Mouse (Mus musculus): ENCODE measurements around the gene Hsd3b4. TPM values are rescaled to one million over a fixed set of nuclear protein-coding genes. Genes with fewer than 3 reads are reported as not detected.
"Not testable (repeated sequence)": the region's sequence is repeated elsewhere in the genome, so short reads cannot be mapped to it uniquely, and the experiment has no call there.

Gene Hsd3b4
- not detected for total RNA-seq (2021)

DNA sequence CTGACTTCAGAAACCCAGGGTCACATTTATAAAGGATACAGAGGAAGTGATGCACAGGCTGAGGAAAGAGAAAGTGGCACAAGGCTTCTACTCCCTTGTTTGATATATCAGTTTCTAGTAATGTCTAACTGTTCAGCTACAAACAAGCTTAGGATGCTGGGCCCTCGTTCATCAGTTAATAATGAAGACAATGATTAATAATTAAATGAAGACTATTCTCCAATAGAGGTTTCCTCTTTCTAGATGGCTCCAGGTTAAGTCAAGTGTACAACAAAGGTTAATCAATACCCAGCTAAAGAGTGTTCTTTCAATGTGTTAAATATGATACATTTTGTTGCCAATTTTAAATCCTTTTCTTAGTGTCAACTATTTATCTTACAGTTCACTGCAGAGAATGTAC is at the start of gene Hsd3b4:
Gene Hsd3b4, minus strand, starts transcription at position 101 of the 400 bp plus-strand sequence.
- DNase-seq (ENCODE audit: extremely low spot score in 1 of 2, low spot score in 1 of 2) = not testable (repeated sequence)

- DNase-seq (ENCODE audit: extremely low spot score in 1 of 2, low spot score in 1 of 2) = not testable (repeated sequence)
Observed at GRCm38 (mm10) chr3:98550832-98551231, 40.5 kb upstream of the Hsd3b4 start.

DNA sequence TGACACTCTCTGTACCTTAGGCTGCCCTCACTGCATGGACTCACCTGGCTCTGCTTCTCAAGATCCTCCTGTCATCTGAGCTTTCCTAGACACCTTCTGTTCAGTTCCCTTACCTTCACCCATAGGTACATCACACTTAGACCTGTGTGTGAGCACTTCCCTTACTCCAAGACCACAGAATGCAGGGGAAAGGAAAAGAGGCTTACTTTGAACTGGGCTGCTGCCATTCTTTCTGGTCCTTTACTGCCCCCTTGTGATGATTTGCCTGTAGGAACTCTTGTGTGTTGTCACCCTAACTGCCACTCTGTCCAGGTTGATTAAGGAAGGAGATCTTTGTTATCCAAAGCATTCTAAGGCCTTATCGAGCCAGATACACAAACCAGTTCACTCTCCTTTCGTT is 39.9 kb upstream of the Hsd3b4 start:
- not testable (repeated sequence) for DNase-seq (ENCODE audit: extremely low spot score in 1 of 2, low spot score in 1 of 2)

DNA sequence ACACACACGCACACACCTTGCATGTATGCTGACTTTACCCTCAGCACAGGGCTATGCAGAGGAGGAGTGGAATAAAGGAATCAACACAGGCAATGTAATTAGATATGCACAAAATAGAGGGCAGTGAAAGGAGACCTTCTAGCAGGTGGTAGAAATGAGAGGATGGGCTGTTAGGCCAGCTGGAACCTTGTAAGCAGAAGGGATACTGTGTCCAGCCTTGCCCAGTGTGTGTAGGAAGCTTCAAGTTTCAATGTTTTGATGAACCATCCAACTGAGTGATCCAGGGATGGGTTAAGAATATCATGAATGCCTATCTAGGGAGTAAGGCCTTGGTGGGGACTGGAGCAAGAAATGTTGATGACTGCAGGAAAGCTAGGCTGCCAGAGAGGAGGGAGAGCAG is 38.2 kb upstream of the Hsd3b4 start:
- DNase-seq (ENCODE audit: extremely low spot score in 1 of 2, low spot score in 1 of 2) = not testable (repeated sequence)

DNA sequence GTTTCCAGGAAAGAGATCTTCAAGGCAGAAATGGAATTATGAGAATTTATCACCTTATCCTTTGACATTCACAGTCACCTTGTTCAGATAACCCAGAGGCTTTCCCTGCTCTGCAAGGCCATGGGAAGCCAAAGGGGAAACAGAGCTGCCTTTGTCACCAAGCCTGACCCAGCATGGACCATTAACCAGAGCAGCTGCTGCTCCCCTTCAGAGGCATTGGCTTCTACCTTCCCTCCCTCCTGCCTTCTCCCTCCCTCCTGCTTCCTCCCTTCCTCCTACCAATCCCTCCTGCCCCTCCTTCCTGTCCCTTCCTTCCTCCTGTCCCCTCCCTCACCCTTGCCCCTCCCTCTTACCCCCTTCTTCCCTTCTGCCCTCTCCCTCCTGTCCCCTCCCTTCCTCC is 37.3 kb upstream of the Hsd3b4 start:
- DNase-seq (ENCODE audit: extremely low spot score in 1 of 2, low spot score in 1 of 2) = not testable (repeated sequence)

DNA sequence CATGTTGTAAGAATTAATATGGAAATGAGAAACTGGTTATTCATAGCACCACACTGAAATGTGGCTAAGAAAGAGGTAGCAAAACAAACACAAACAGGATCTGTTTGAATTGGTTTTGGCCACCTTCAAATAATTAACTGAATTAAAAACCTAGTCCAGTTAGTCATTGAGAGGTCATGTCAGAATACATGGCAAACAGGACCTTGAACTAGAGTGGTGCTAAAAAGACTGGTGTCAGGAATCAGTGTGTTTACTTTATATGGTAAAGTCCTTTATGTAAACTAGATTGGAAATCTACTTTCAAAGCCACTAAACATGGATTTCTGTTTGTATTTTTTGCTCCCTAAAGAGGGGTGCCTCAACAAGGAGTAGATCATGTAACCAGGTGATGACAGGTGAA is 14.7 kb upstream of the Hsd3b4 start:
- DNase-seq (ENCODE audit: extremely low spot score in 1 of 2, low spot score in 1 of 2) = not testable (repeated sequence)

DNA sequence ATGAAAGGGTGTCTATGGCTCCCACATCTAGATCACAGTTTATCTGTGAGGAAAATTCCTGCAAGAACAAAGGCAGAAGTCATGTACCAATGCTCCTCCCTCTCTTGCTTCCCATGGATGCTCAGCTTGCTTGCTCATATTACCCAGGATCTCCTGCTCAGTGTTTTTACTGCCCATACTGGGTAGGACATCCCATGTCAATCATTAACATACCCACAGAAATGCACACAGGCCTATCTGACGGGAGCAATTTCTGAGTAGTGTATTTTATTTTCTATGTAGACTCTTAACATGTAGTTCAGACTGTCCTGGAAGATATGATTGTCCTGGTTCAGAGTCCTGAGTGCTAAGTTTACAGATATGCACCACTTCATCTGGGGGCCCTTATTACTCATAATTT is 14.2 kb upstream of the Hsd3b4 start:
- not testable (repeated sequence) for DNase-seq (ENCODE audit: extremely low spot score in 1 of 2, low spot score in 1 of 2)

- DNase-seq (ENCODE audit: extremely low spot score in 1 of 2, low spot score in 1 of 2) = not testable (repeated sequence)
Observed at GRCm38 (mm10) chr3:98522779-98523178, 12.5 kb upstream of the Hsd3b4 start.

DNA sequence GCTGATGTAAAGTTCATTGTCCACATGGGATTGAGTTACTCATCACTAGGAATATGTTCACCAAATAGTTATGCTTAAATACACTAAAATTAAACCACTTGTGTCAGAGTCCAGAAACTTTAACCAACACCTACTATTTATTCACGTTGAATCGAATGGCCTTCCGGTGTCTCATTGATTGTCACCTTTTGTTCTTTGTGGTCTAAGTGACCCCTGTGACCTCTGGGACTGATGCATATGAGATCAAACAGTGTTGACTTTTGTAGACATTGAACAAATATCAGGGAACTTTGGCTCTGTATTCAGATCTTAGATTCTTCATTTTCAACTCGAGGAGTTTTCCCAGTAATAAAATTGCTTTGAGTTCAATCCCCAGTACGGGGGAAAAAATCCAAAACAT is 3.1 kb downstream of the Hsd3b4 start:
- DNase-seq (ENCODE audit: extremely low spot score in 1 of 2, low spot score in 1 of 2) = not testable (repeated sequence)

GRCm38 (mm10) chr3:98497401-98497800 is 12.9 kb downstream of the Hsd3b4 start:
- not testable (repeated sequence) for DNase-seq (ENCODE audit: extremely low spot score in 1 of 2, low spot score in 1 of 2)

DNA sequence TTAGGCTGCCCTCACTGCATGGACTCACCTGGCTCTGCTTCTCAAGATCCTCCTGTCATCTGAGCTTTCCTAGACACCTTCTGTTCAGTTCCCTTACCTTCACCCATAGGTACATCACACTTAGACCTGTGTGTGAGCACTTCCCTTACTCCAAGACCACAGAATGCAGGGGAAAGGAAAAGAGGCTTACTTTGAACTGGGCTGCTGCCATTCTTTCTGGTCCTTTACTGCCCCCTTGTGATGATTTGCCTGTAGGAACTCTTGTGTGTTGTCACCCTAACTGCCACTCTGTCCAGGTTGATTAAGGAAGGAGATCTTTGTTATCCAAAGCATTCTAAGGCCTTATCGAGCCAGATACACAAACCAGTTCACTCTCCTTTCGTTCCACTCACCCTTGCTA is 13.6 kb downstream of the Hsd3b4 start:
- not testable (repeated sequence) for DNase-seq (ENCODE audit: extremely low spot score in 1 of 2, low spot score in 1 of 2)

DNA sequence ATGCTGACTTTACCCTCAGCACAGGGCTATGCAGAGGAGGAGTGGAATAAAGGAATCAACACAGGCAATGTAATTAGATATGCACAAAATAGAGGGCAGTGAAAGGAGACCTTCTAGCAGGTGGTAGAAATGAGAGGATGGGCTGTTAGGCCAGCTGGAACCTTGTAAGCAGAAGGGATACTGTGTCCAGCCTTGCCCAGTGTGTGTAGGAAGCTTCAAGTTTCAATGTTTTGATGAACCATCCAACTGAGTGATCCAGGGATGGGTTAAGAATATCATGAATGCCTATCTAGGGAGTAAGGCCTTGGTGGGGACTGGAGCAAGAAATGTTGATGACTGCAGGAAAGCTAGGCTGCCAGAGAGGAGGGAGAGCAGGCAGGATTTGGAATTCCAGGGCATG is 15.3 kb downstream of the Hsd3b4 start:
- DNase-seq (ENCODE audit: extremely low spot score in 1 of 2, low spot score in 1 of 2) = not testable (repeated sequence)

GRCm38 (mm10) chr3:98494184-98494583 is 16.1 kb downstream of the Hsd3b4 start:
- DNase-seq (ENCODE audit: extremely low spot score in 1 of 2, low spot score in 1 of 2) = not testable (repeated sequence)

DNA sequence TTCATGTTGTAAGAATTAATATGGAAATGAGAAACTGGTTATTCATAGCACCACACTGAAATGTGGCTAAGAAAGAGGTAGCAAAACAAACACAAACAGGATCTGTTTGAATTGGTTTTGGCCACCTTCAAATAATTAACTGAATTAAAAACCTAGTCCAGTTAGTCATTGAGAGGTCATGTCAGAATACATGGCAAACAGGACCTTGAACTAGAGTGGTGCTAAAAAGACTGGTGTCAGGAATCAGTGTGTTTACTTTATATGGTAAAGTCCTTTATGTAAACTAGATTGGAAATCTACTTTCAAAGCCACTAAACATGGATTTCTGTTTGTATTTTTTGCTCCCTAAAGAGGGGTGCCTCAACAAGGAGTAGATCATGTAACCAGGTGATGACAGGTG is 38.8 kb downstream of the Hsd3b4 start:
- not testable (repeated sequence) for DNase-seq (ENCODE audit: extremely low spot score in 1 of 2, low spot score in 1 of 2)

GRCm38 (mm10) chr3:98471057-98471456 is 39.3 kb downstream of the Hsd3b4 start:
- not testable (repeated sequence) for DNase-seq (ENCODE audit: extremely low spot score in 1 of 2, low spot score in 1 of 2)

GRCm38 (mm10) chr3:98469323-98469722 is 41.0 kb downstream of the Hsd3b4 start:
- DNase-seq (ENCODE audit: extremely low spot score in 1 of 2, low spot score in 1 of 2) = not testable (repeated sequence)

DNA sequence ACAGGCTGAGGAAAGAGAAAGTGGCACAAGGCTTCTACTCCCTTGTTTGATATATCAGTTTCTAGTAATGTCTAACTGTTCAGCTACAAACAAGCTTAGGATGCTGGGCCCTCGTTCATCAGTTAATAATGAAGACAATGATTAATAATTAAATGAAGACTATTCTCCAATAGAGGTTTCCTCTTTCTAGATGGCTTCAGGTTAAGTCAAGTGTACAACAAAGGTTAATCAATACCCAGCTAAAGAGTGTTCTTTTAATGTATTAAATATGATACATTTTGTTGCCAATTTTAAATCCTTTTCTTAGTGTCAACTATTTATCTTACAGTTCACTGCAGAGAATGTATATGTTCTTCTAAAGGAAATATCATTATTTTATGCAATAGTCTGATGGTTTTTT is 53.3 kb downstream of the Hsd3b4 start, which contains the start of gene Gm4450:
Gene Gm4450, minus strand, starts transcription at position 101 of the 400 bp plus-strand sequence.
- not testable (repeated sequence) for DNase-seq (ENCODE audit: extremely low spot score in 1 of 2, low spot score in 1 of 2)

DNA sequence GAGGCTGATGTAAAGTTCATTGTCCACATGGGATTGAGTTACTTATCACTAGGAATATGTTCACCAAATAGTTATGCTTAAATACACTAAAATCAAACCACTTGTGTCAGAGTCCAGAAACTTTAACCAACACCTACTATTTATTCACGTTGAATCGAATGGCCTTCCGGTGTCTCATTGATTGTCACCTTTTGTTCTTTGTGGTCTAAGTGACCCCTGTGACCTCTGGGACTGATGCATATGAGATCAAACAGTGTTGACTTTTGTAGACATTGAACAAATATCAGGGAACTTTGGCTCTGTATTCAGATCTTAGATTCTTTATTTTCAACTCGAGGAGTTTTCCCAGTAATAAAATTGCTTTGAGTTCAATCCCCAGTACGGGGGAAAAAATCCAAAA is 56.5 kb downstream of the Hsd3b4 start:
- not testable (repeated sequence) for DNase-seq (ENCODE audit: extremely low spot score in 1 of 2, low spot score in 1 of 2)

Other genes with a start within 250 kb of the Hsd3b4 start
- 10 to 100 TPM in 1 of 2 experiments, 1 to 10 TPM in 1; 9.6 to 10.4 TPM for gene Hmgcs2, start 230.1 kb downstream of the Hsd3b4 start, total RNA-seq (2021)
- gene Phgdh, start 170.5 kb downstream of the Hsd3b4 start, total RNA-seq (2021) = 10 to 100 TPM; 67.5 to 79.6 TPM
- 10 to 100 TPM; 24.0 to 27.7 TPM for gene Zfp697, start 128.1 kb downstream of the Hsd3b4 start, total RNA-seq (2021)
- gene Gm4450, start 53.4 kb downstream of the Hsd3b4 start, total RNA-seq (2021) = not detected
- gene Gm10681, start 78.3 kb upstream of the Hsd3b4 start, total RNA-seq (2021) = not detected
- gene Hsd3b5, start 119.7 kb upstream of the Hsd3b4 start, total RNA-seq (2021) = not detected
- under 1 TPM; 0.07 to 0.12 TPM for gene Hsd3b2, start 214.0 kb upstream of the Hsd3b4 start, total RNA-seq (2021)